Mouse (Mus musculus) midbrain, embryonic 14.5 days (tissue): Measurements from ENCODE around the gene Kcne1. TPM values are rescaled to one million over a fixed set of nuclear protein-coding genes. Genes with fewer than 3 reads are reported as not detected.

Experiments
- ATAC-seq: fragments of 200-750 bp; cut with Nextera tagmentation; 2 replicates; pipeline ENCODE4 v1.8.0; 2017; ENCODE audit warnings: moderate number of reproducible peaks, moderate library complexity; ENCODE audit not compliant: low FRiP score, low TSS enrichment
- DNase-seq: peaks from one replicate; pipeline ENCODE4 v3.0.0-alpha.2; 2015
- H3K27ac ChIP-seq: fragments of 300-500 bp; sonication (generic); replicated peaks from 2 replicates; pipeline ENCODE4 v1.5.1; 2014; ENCODE audit warnings: mild to moderate bottlenecking, low read depth, low read length, moderate library complexity
- H3K27me3 ChIP-seq: fragments of 300-500 bp; sonication (generic); 2 replicates; pipeline ENCODE4 v1.6.1; 2014; ENCODE audit warnings: low read length, control low read depth, mixed read lengths; ENCODE audit not compliant: control insufficient read depth, insufficient read depth
- H3K36me3 ChIP-seq: fragments of 300-500 bp; sonication (generic); 2 replicates; pipeline ENCODE4 v1.6.1; 2014; ENCODE audit warnings: low read length, control low read depth; ENCODE audit not compliant: control insufficient read depth, insufficient read depth
- H3K4me1 ChIP-seq: fragments of 300-500 bp; sonication (generic); 2 replicates; pipeline ENCODE4 v1.6.1; 2014; ENCODE audit warnings: mild to moderate bottlenecking, antibody characterized with exemption, low read length, control low read depth; ENCODE audit not compliant: control insufficient read depth, insufficient read depth
- H3K4me2 ChIP-seq: fragments of 300-500 bp; sonication (generic); 2 replicates; pipeline ENCODE4 v1.6.1; 2014; ENCODE audit warnings: mild to moderate bottlenecking, low read length, moderate library complexity
- H3K4me3 ChIP-seq: fragments of 300-500 bp; sonication (generic); replicated peaks from 2 replicates; pipeline ENCODE4 v1.5.1; 2014; ENCODE audit warnings: low read depth, low read length
- H3K9ac ChIP-seq: fragments of 300-500 bp; sonication (generic); replicated peaks from 2 replicates; pipeline ENCODE4 v1.6.1; 2014; ENCODE audit warnings: mild to moderate bottlenecking, low read length, moderate library complexity
- H3K9me3 ChIP-seq: fragments of 300-500 bp; sonication (generic); 2 replicates; pipeline ENCODE4 v1.6.1; 2016; ENCODE audit warnings: low read length, control low read depth, mixed read lengths; ENCODE audit not compliant: control insufficient read depth
- WGBS: fragments of 180-500 bp; shearing (Covaris S2); extraction: QIAGEN DNeasy Blood & Tissue Kit; methylation state at CpG from one replicate; pipeline ENCODE4 v1.1.7; 2014; 5-methylcytosine and 5-hydroxymethylcytosine counted together
- polyA plus RNA-seq: library from polyadenylated mRNA; unstranded; fragments of >200 nt; fragmentation: Nextera tagmentation; extraction: Ambion mirVana; gene quantifications from 2 replicates; pipeline ENCODE4 v1.2.1, GENCODE M21; 2014

Kcne1 gene
- polyA plus RNA-seq, 1 experiment from 2014 or later = not detected

- Histone ChIP-seq H3K36me3 (peaks cover 31% of the 10 kb centered on the region), H3K4me3 (no peak overlapping the region), H3K4me1 (peaks cover 24% of the 10 kb centered on the region), H3K27me3 (no peaks in the 10 kb centered on the region), H3K9ac (no peak overlapping the region), H3K9me3 (no peaks in the 10 kb centered on the region), H3K27ac (no peak overlapping the region), H3K4me2 (no peak overlapping the region)
- WGBS = 61% methylated on average over 10 of the region's 10 CpGs
- DNase-seq (no peak), ATAC-seq (no peak)
Measured at GRCm38 (mm10) chr16:92397745-92398573, 38.7 kb upstream of the Kcne1 start.

- Histone ChIP-seq H3K9me3 (no peaks in the 10 kb centered on the region), H3K4me3 (no peak overlapping the region), H3K4me2 (no peak overlapping the region), H3K9ac (no peak overlapping the region), H3K4me1 (peaks cover 8% of the 10 kb centered on the region; the same call in 1 of the 2 replicates), H3K27ac (no peak overlapping the region), H3K36me3 (peaks cover 44% of the 10 kb centered on the region), H3K27me3 (no peaks in the 10 kb centered on the region)
- DNase-seq (no peak), ATAC-seq (no peak)
- 98% methylated on average over 3 of the region's 3 CpGs for WGBS
Measured at GRCm38 (mm10) chr16:92393732-92394131, 34.5 kb upstream of the Kcne1 start.

GRCm38 (mm10) chr16:92387692-92388091 is 28.4 kb upstream of the Kcne1 start:
- no peak overlapping the region for H3K4me2 ChIP-seq
- no peak overlapping the region for H3K9ac ChIP-seq
- H3K27ac ChIP-seq = no peak overlapping the region
- H3K9me3 ChIP-seq = no peaks in the 10 kb centered on the region
- WGBS = 12% methylated on average over 10 of the region's 10 CpGs
- no peaks in the 10 kb centered on the region for H3K27me3 ChIP-seq
- peak; percentile 39 for DNase-seq
- ATAC-seq = no peak
- no peak overlapping the region for H3K4me3 ChIP-seq
- H3K4me1 ChIP-seq = peaks cover 4% of the 10 kb centered on the region; the same call in 1 of the 2 replicates
- H3K36me3 ChIP-seq = peaks cover 11% of the 10 kb centered on the region

- ATAC-seq (no peak), DNase-seq (peak; percentile 66)
- Histone ChIP-seq H3K4me2 (no peak overlapping the region), H3K27ac (no peak overlapping the region), H3K4me3 (no peak overlapping the region), H3K9ac (no peak overlapping the region), H3K4me1 (peaks cover under 1% of the 10 kb centered on the region; the same call in 1 of the 2 replicates), H3K36me3 (no peaks in the 10 kb centered on the region), H3K9me3 (no peaks in the 10 kb centered on the region), H3K27me3 (no peaks in the 10 kb centered on the region)
- 13% methylated on average over 2 of the region's 2 CpGs for WGBS
Measured at GRCm38 (mm10) chr16:92385062-92385461, 25.8 kb upstream of the Kcne1 start.

GRCm38 (mm10) chr16:92383412-92383811 is 24.1 kb upstream of the Kcne1 start:
- Histone ChIP-seq H3K4me1 (no peaks in the 10 kb centered on the region; the same call in 1 of the 2 replicates), H3K27me3 (no peaks in the 10 kb centered on the region), H3K9me3 (no peaks in the 10 kb centered on the region), H3K36me3 (no peaks in the 10 kb centered on the region), H3K4me3 (no peak overlapping the region), H3K27ac (no peak overlapping the region), H3K4me2 (no peak overlapping the region), H3K9ac (no peak overlapping the region)
- DNase-seq (no peak), ATAC-seq (no peak)

GRCm38 (mm10) chr16:92382508-92382907 is 23.2 kb upstream of the Kcne1 start:
- Histone ChIP-seq H3K9ac (no peak overlapping the region), H3K27me3 (no peaks in the 10 kb centered on the region), H3K27ac (no peak overlapping the region), H3K4me3 (no peak overlapping the region), H3K36me3 (no peaks in the 10 kb centered on the region), H3K4me2 (no peak overlapping the region), H3K4me1 (no peaks in the 10 kb centered on the region; the same call in 1 of the 2 replicates), H3K9me3 (no peaks in the 10 kb centered on the region)
- WGBS = 43% methylated on average over 6 of the region's 6 CpGs
- peak; percentile 65 for DNase-seq
- ATAC-seq = 0 out of 2 replicates have a peak, but pooled peaks have one; percentile 11

GRCm38 (mm10) chr16:92381092-92381491 is 21.8 kb upstream of the Kcne1 start:
- WGBS = 83% methylated on average over 6 of the region's 6 CpGs
- Histone ChIP-seq H3K36me3 (no peaks in the 10 kb centered on the region), H3K9me3 (no peaks in the 10 kb centered on the region), H3K4me3 (no peak overlapping the region), H3K4me2 (no peak overlapping the region), H3K9ac (no peak overlapping the region), H3K27ac (no peak overlapping the region), H3K4me1 (no peaks in the 10 kb centered on the region; the same call in 1 of the 2 replicates), H3K27me3 (no peaks in the 10 kb centered on the region)
- DNase-seq = no peak
- ATAC-seq = no peak

GRCm38 (mm10) chr16:92376976-92377375 is 17.7 kb upstream of the Kcne1 start:
- DNase-seq = no peak
- H3K9ac ChIP-seq = no peak overlapping the region
- H3K4me2 ChIP-seq = no peak overlapping the region
- H3K36me3 ChIP-seq = no peaks in the 10 kb centered on the region
- no peaks in the 10 kb centered on the region for H3K27me3 ChIP-seq
- 94% methylated on average over 6 of the region's 6 CpGs for WGBS
- 0 out of 2 replicates have a peak, but pooled peaks cover 7% of the 10 kb centered on the region for H3K4me1 ChIP-seq
- no peak for ATAC-seq
- H3K4me3 ChIP-seq = no peak overlapping the region
- H3K9me3 ChIP-seq = no peaks in the 10 kb centered on the region
- no peak overlapping the region for H3K27ac ChIP-seq

GRCm38 (mm10) chr16:92371623-92372022 is 12.4 kb upstream of the Kcne1 start:
- no peak for ATAC-seq
- H3K9me3 ChIP-seq = no peaks in the 10 kb centered on the region
- no peak overlapping the region for H3K4me2 ChIP-seq
- WGBS = 51% methylated on average over 5 of the region's 5 CpGs
- no peak for DNase-seq
- H3K36me3 ChIP-seq = no peaks in the 10 kb centered on the region
- no peak overlapping the region for H3K27ac ChIP-seq
- H3K9ac ChIP-seq = no peak overlapping the region
- H3K27me3 ChIP-seq = no peaks in the 10 kb centered on the region
- 0 out of 2 replicates have a peak, but pooled peaks cover 7% of the 10 kb centered on the region for H3K4me1 ChIP-seq
- H3K4me3 ChIP-seq = no peak overlapping the region
